Mouse (Mus musculus) bone marrow, adult 2 months (tissue): ENCODE data around the gene Arhgef28. TPM values are rescaled to one million over a fixed set of nuclear protein-coding genes. Genes with fewer than 3 reads are reported as not detected.

Experiments
- H3K27ac ChIP-seq: fragments of 200-500 bp; 2 replicates; pipeline ENCODE4 v1.5.1; 2012; ENCODE audit warnings: low read depth, mild to moderate bottlenecking, control low read depth, inconsistent platforms, low read length; ENCODE audit not compliant: control insufficient read depth, poor library complexity, insufficient read depth
- H3K4me1 ChIP-seq: fragments of 200-500 bp; 2 replicates; pipeline ENCODE4 v1.6.1; 2011; ENCODE audit warnings: low read length; ENCODE audit not compliant: control insufficient read depth, insufficient read depth
- H3K4me3 ChIP-seq: fragments of 200-500 bp; replicated peaks from 2 replicates; pipeline ENCODE3; 2011; ENCODE audit warnings: mild to moderate bottlenecking, low read depth, low read length, control low read depth; ENCODE audit not compliant: control insufficient read depth
- CTCF ChIP-seq: fragments of 200-500 bp; IDR thresholded peaks from 2 replicates; pipeline ENCODE4 v1.5.1; 2011; ENCODE audit warnings: low read length, control low read depth; ENCODE audit not compliant: control insufficient read depth, insufficient read depth
- POLR2A ChIP-seq: fragments of 200-500 bp; IDR thresholded peaks from 2 replicates; pipeline ENCODE4 v1.6.1; 2011; ENCODE audit warnings: low read depth, mild to moderate bottlenecking, control low read depth, low read length, borderline replicate concordance; ENCODE audit not compliant: control insufficient read depth
- WGBS: fragments of 180-500 bp; shearing (Covaris S2); methylation state at CpG from one replicate; pipeline ENCODE4 v1.1.7; 2018; 5-methylcytosine and 5-hydroxymethylcytosine counted together
- polyA plus RNA-seq: library from polyadenylated mRNA; stranded (reverse); fragments of >200 nt; gene quantifications from 2 replicates; pipeline ENCODE4 v1.2.4, GENCODE M21; 2011; ENCODE audit warnings: low replicate concordance; ENCODE audit not compliant: missing spikeins, insufficient read depth, insufficient read length

Arhgef28 gene
- polyA plus RNA-seq, 1 experiment: 2.7 TPM

- TF ChIP-seq CTCF (no peak), POLR2A (no peak)
- Histone ChIP-seq H3K4me1 (peaks cover 2% of the 10 kb centered on the region; the same call in 1 of the 2 replicates), H3K4me3 (no peak overlapping the region), H3K27ac (no peak overlapping the region; the same call in 1 of the 2 replicates)
- 15% methylated on average over 4 of the region's 4 CpGs for WGBS
These were observed 197.2 kb downstream of the Arhgef28 start for GRCm38 (mm10) chr13:98009070-98009469.

GRCm38 (mm10) chr13:98008588-98008987 lies 197.7 kb downstream of the Arhgef28 start:
- 24% methylated on average over 10 of the region's 10 CpGs for WGBS
- Histone ChIP-seq H3K4me1 (peaks cover 2% of the 10 kb centered on the region; the same call in 1 of the 2 replicates), H3K27ac (no peak overlapping the region), H3K4me3 (no peak overlapping the region)
- TF ChIP-seq CTCF: no peak
- no peak for TF ChIP-seq POLR2A

- Histone ChIP-seq H3K27ac (no peak overlapping the region), H3K4me3 (no peak overlapping the region), H3K4me1 (peaks cover 2% of the 10 kb centered on the region; the same call in 1 of the 2 replicates)
- TF ChIP-seq CTCF: no peak
- TF ChIP-seq POLR2A: no peak
- 81% methylated on average over 5 of the region's 5 CpGs for WGBS
These were observed 200.5 kb downstream of the Arhgef28 start for GRCm38 (mm10) chr13:98005611-98006218.

- Histone ChIP-seq H3K4me1 (peaks cover 2% of the 10 kb centered on the region; the same call in 1 of the 2 replicates), H3K27ac (no peak overlapping the region), H3K4me3 (no peak overlapping the region)
- no peak for TF ChIP-seq POLR2A
- no peak for TF ChIP-seq CTCF
- WGBS: 70% methylated on average over 2 of the region's 2 CpGs
These were observed 201.4 kb downstream of the Arhgef28 start for GRCm38 (mm10) chr13:98004647-98005414.

GRCm38 (mm10) chr13:98003690-98004089 lies 202.5 kb downstream of the Arhgef28 start:
- WGBS: 73% methylated on average over 7 of the region's 7 CpGs
- no peak overlapping the region for H3K27ac ChIP-seq
- no peak overlapping the region for H3K4me3 ChIP-seq
- TF ChIP-seq POLR2A (no peak), CTCF (no peak)
- peaks cover 2% of the 10 kb centered on the region; the same call in 1 of the 2 replicates for H3K4me1 ChIP-seq

- Histone ChIP-seq H3K4me3 (no peak overlapping the region), H3K4me1 (no peaks in the 10 kb centered on the region), H3K27ac (no peak overlapping the region)
- TF ChIP-seq POLR2A (no peak), CTCF (no peak)
- WGBS: 83% methylated on average over 5 of the region's 5 CpGs
These were observed 203.6 kb downstream of the Arhgef28 start for GRCm38 (mm10) chr13:98002598-98002997.

- 2% methylated on average over 2 of the region's 2 CpGs for WGBS
- Histone ChIP-seq H3K4me3 (no peak overlapping the region), H3K4me1 (no peaks in the 10 kb centered on the region), H3K27ac (no peak overlapping the region)
- no peak for TF ChIP-seq POLR2A
- TF ChIP-seq CTCF: no peak
These were observed 204.1 kb downstream of the Arhgef28 start for GRCm38 (mm10) chr13:98002121-98002520.

GRCm38 (mm10) chr13:98001719-98002118 lies 204.5 kb downstream of the Arhgef28 start:
- WGBS: 82% methylated on average over 11 of the region's 11 CpGs
- TF ChIP-seq CTCF (no peak), POLR2A (no peak)

More at GRCm38 (mm10) chr13:98001719-98002118, 204.5 kb downstream of the Arhgef28 start:
- Histone ChIP-seq H3K27ac (no peak overlapping the region), H3K4me3 (no peak overlapping the region), H3K4me1 (no peaks in the 10 kb centered on the region)
